Mouse (Mus musculus) olfactory bulb, adult 2 months (tissue): ENCODE measurements around the gene Snip1.

Source experiments
- CTCF ChIP-seq: fragments of 200-500 bp; IDR thresholded peaks from 2 replicates; pipeline ENCODE4 v1.5.1; 2012; ENCODE audit warnings: low read depth, mild to moderate bottlenecking, low read length, moderate library complexity; ENCODE audit not compliant: insufficient read depth
- POLR2A ChIP-seq: fragments of 200-500 bp; IDR thresholded peaks from 2 replicates; pipeline ENCODE4 v1.6.1; 2012; ENCODE audit warnings: mild to moderate bottlenecking, low read depth, low read length, moderate library complexity; ENCODE audit not compliant: insufficient read depth

GRCm38 (mm10) chr4:125119721-125120120 is 53.2 kb downstream of the Snip1 start:
- no peak for TF ChIP-seq POLR2A
- TF ChIP-seq CTCF = no peak
